Mouse (Mus musculus): ENCODE data around the gene Fto. TPM values are rescaled to one million over a fixed set of nuclear protein-coding genes. Genes with fewer than 3 reads are reported as not detected.

Gene Fto
- polyA plus RNA-seq, 1 experiment from 2014 or later, result 86.9 TPM

- H3K4me2 ChIP-seq, result no peak overlapping the region
- ATAC-seq (replicated peaks; ENCODE audit: low FRiP score), result no peak; the same call in 1 of the 2 replicates
- 55% methylated on average over 7 of the region's 7 CpGs for WGBS
These were observed 257.5 kb downstream of the Fto start for GRCm38 (mm10) chr8:91570809-91571208.

GRCm38 (mm10) chr8:91571978-91572377, 258.7 kb downstream of the Fto start:
- H3K9ac ChIP-seq, result no peak overlapping the region
- H3K27me3 ChIP-seq, result no peaks in the 10 kb centered on the region
- no peaks in the 10 kb centered on the region for H3K9me3 ChIP-seq (replicated peaks)
- no peak for ATAC-seq (replicated peaks; ENCODE audit: low FRiP score)
- WGBS, result 49% methylated on average over 4 of the region's 4 CpGs
- H3K4me2 ChIP-seq, result no peak overlapping the region
- peaks cover 57% of the 10 kb centered on the region for H3K4me1 ChIP-seq
- H3K4me3 ChIP-seq (replicated peaks), result no peak overlapping the region
- H3K27ac ChIP-seq, result no peak overlapping the region
- H3K36me3 ChIP-seq, result no peaks in the 10 kb centered on the region

More at GRCm38 (mm10) chr8:91570809-91571208, 257.5 kb downstream of the Fto start:
- no peaks in the 10 kb centered on the region for H3K36me3 ChIP-seq
- no peak overlapping the region for H3K9ac ChIP-seq
- H3K4me1 ChIP-seq, result peaks cover 55% of the 10 kb centered on the region
- H3K4me3 ChIP-seq (replicated peaks), result no peak overlapping the region
- no peaks in the 10 kb centered on the region for H3K9me3 ChIP-seq (replicated peaks)
- H3K27ac ChIP-seq, result peak overlapping the region; percentile 45
- H3K27me3 ChIP-seq, result no peaks in the 10 kb centered on the region

- Histone ChIP-seq H3K4me3 (replicated peaks) (no peak overlapping the region), H3K9me3 (replicated peaks) (no peaks in the 10 kb centered on the region), H3K27me3 (no peaks in the 10 kb centered on the region), H3K4me1 (peaks cover 57% of the 10 kb centered on the region), H3K9ac (no peak overlapping the region), H3K27ac (no peak overlapping the region), H3K36me3 (no peaks in the 10 kb centered on the region), H3K4me2 (no peak overlapping the region)
- ATAC-seq (replicated peaks; ENCODE audit: low FRiP score), result 0 out of 2 replicates have a peak, but pooled peaks have one; percentile 35
- WGBS, result 18% methylated on average over 4 of the region's 4 CpGs
These were observed 259.3 kb downstream of the Fto start for GRCm38 (mm10) chr8:91572630-91573029.

GRCm38 (mm10) chr8:91575576-91575975, 262.3 kb downstream of the Fto start:
- H3K4me2 ChIP-seq, result no peak overlapping the region
- H3K27me3 ChIP-seq, result no peaks in the 10 kb centered on the region
- H3K4me1 ChIP-seq, result peaks cover 45% of the 10 kb centered on the region
- 16% methylated on average over 3 of the region's 3 CpGs for WGBS
- H3K4me3 ChIP-seq (replicated peaks), result no peak overlapping the region
- H3K27ac ChIP-seq, result no peak overlapping the region
- no peaks in the 10 kb centered on the region for H3K9me3 ChIP-seq (replicated peaks)
- H3K36me3 ChIP-seq, result no peaks in the 10 kb centered on the region
- no peak overlapping the region for H3K9ac ChIP-seq
- no peak for ATAC-seq (replicated peaks; ENCODE audit: low FRiP score)

GRCm38 (mm10) chr8:91576086-91576917, 263.0 kb downstream of the Fto start:
- H3K9ac ChIP-seq, result no peak overlapping the region
- peaks cover 40% of the 10 kb centered on the region for H3K4me1 ChIP-seq
- no peaks in the 10 kb centered on the region for H3K36me3 ChIP-seq
- ATAC-seq (replicated peaks; ENCODE audit: low FRiP score), result no peak
- H3K27ac ChIP-seq, result peak overlapping the region; percentile 47
- H3K27me3 ChIP-seq, result no peaks in the 10 kb centered on the region
- H3K9me3 ChIP-seq (replicated peaks), result no peaks in the 10 kb centered on the region
- 26% methylated on average over 17 of the region's 17 CpGs for WGBS
- no peak overlapping the region for H3K4me2 ChIP-seq
- no peak overlapping the region for H3K4me3 ChIP-seq (replicated peaks)

GRCm38 (mm10) chr8:91576918-91577241, 263.6 kb downstream of the Fto start:
- ATAC-seq (replicated peaks; ENCODE audit: low FRiP score), result no peak
- no peak overlapping the region for H3K9ac ChIP-seq
- no peaks in the 10 kb centered on the region for H3K9me3 ChIP-seq (replicated peaks)
- H3K27me3 ChIP-seq, result no peaks in the 10 kb centered on the region
- no peaks in the 10 kb centered on the region for H3K36me3 ChIP-seq
- peaks cover 35% of the 10 kb centered on the region for H3K4me1 ChIP-seq
- H3K4me3 ChIP-seq (replicated peaks), result no peak overlapping the region
- no peak overlapping the region for H3K4me2 ChIP-seq
- 35% methylated on average over 6 of the region's 6 CpGs for WGBS
- H3K27ac ChIP-seq, result peak overlapping the region; percentile 47

GRCm38 (mm10) chr8:91577605-91578004, 264.3 kb downstream of the Fto start:
- no peak overlapping the region for H3K4me2 ChIP-seq
- H3K27me3 ChIP-seq, result no peaks in the 10 kb centered on the region
- H3K9me3 ChIP-seq (replicated peaks), result no peaks in the 10 kb centered on the region
- no peak overlapping the region for H3K4me3 ChIP-seq (replicated peaks)
- no peak overlapping the region for H3K27ac ChIP-seq
- ATAC-seq (replicated peaks; ENCODE audit: low FRiP score), result no peak
- 91% methylated on average over 3 of the region's 3 CpGs for whole genome bisulfite sequencing
- no peak overlapping the region for H3K9ac ChIP-seq
- H3K36me3 ChIP-seq, result no peaks in the 10 kb centered on the region
- peaks cover 28% of the 10 kb centered on the region for H3K4me1 ChIP-seq

- no peak overlapping the region for H3K4me3 ChIP-seq (replicated peaks)
- no peaks in the 10 kb centered on the region for H3K27me3 ChIP-seq
- H3K4me1 ChIP-seq, result no peaks in the 10 kb centered on the region
- no peak overlapping the region for H3K27ac ChIP-seq
- no peak overlapping the region for H3K9ac ChIP-seq
- H3K36me3 ChIP-seq, result no peaks in the 10 kb centered on the region
- ATAC-seq (replicated peaks; ENCODE audit: low FRiP score), result no peak
- 80% methylated on average over 11 of the region's 11 CpGs for WGBS
- H3K9me3 ChIP-seq (replicated peaks), result no peaks in the 10 kb centered on the region
- H3K4me2 ChIP-seq, result no peak overlapping the region
These were observed 271.5 kb downstream of the Fto start for GRCm38 (mm10) chr8:91584620-91585415.

GRCm38 (mm10) chr8:91592436-91593105, 279.2 kb downstream of the Fto start:
- Histone ChIP-seq H3K4me3 (replicated peaks) (no peak overlapping the region), H3K9me3 (replicated peaks) (no peaks in the 10 kb centered on the region), H3K4me2 (peak overlapping the region; percentile 3; the same call in 1 of the 2 replicates), H3K36me3 (no peaks in the 10 kb centered on the region), H3K27me3 (no peaks in the 10 kb centered on the region), H3K27ac (no peak overlapping the region), H3K9ac (no peak overlapping the region), H3K4me1 (peaks cover 20% of the 10 kb centered on the region)
- 27% methylated on average over 10 of the region's 10 CpGs for WGBS
- no peak for ATAC-seq (replicated peaks; ENCODE audit: low FRiP score)

- Histone ChIP-seq H3K4me1 (peaks cover 20% of the 10 kb centered on the region), H3K27me3 (no peaks in the 10 kb centered on the region), H3K9ac (no peak overlapping the region), H3K4me2 (no peak overlapping the region), H3K9me3 (replicated peaks) (no peaks in the 10 kb centered on the region), H3K36me3 (no peaks in the 10 kb centered on the region), H3K27ac (no peak overlapping the region), H3K4me3 (replicated peaks) (no peak overlapping the region)
- 30% methylated on average over 12 of the region's 12 CpGs for WGBS
- ATAC-seq (replicated peaks; ENCODE audit: low FRiP score), result no peak
These were observed 280.0 kb downstream of the Fto start for GRCm38 (mm10) chr8:91593202-91593781.

GRCm38 (mm10) chr8:91599349-91599837, 286.1 kb downstream of the Fto start:
- Histone ChIP-seq H3K27me3 (no peaks in the 10 kb centered on the region), H3K4me1 (peaks cover 7% of the 10 kb centered on the region), H3K27ac (no peak overlapping the region), H3K9me3 (replicated peaks) (no peaks in the 10 kb centered on the region), H3K4me2 (no peak overlapping the region), H3K4me3 (replicated peaks) (no peak overlapping the region), H3K9ac (no peak overlapping the region), H3K36me3 (no peaks in the 10 kb centered on the region)
- WGBS, result 41% methylated on average over 14 of the region's 14 CpGs
- ATAC-seq (replicated peaks; ENCODE audit: low FRiP score), result no peak

Measured in kidney, embryonic 15.5 days (tissue).